Mouse (Mus musculus): ENCODE measurements around the gene Adam21. TPM values are rescaled to one million over a fixed set of nuclear protein-coding genes. Genes with fewer than 3 reads are reported as not detected.

The Adam21 gene
- polyA plus RNA-seq (2012; ENCODE audit: low replicate concordance) = not detected in 2 replicates

GRCm38 (mm10) chr12:81568374-81568773 lies at the start of gene Adam21:
Gene Adam21, minus strand, starts transcription at chr12:81568474.

GRCm38 (mm10) chr12:81594902-81595671 lies 26.8 kb upstream of the Adam21 start, which contains the start of gene Med6:
Gene Med6, minus strand, starts transcription at chr12:81595008.

GRCm38 (mm10) chr12:81532316-81533028 lies 35.8 kb downstream of the Adam21 start, which contains the start of the genes Gm20498 and Synj2bp:
Gene Gm20498, minus strand, starts transcription at chr12:81532905.
Gene Synj2bp, minus strand, starts transcription at chr12:81532911.

Other genes with a start within 250 kb of the Adam21 start
- gene Slc8a3, start 235.3 kb downstream of the Adam21 start, polyA plus RNA-seq (2012; ENCODE audit: low replicate concordance) = not detected in 2 replicates
- gene Gm4787, start 189.0 kb downstream of the Adam21 start, polyA plus RNA-seq (2012; ENCODE audit: low replicate concordance) = 0.09 TPM in 1 of 2 replicates, not detected in the other
- not detected in 2 replicates for gene Adam4, start 146.5 kb downstream of the Adam21 start, polyA plus RNA-seq (2012; ENCODE audit: low replicate concordance)
- gene Cox16, start 83.3 kb downstream of the Adam21 start, polyA plus RNA-seq (2012; ENCODE audit: low replicate concordance) = 1.6 and 59.3 TPM in 2 replicates
- 0.40 and 56.9 TPM in 2 replicates for gene Gm20498, start 35.6 kb downstream of the Adam21 start, polyA plus RNA-seq (2012; ENCODE audit: low replicate concordance)
- gene Synj2bp, start 35.6 kb downstream of the Adam21 start, polyA plus RNA-seq (2012; ENCODE audit: low replicate concordance) = 5.6 and 8.6 TPM in 2 replicates
- 0.47 and 2.7 TPM in 2 replicates for gene Med6, start 26.5 kb upstream of the Adam21 start, polyA plus RNA-seq (2012; ENCODE audit: low replicate concordance)
- gene Ttc9, start 62.8 kb upstream of the Adam21 start, polyA plus RNA-seq (2012; ENCODE audit: low replicate concordance) = not detected in 2 replicates
- 6.7 and 12.2 TPM in 2 replicates for gene Map3k9, start 212.7 kb upstream of the Adam21 start, polyA plus RNA-seq (2012; ENCODE audit: low replicate concordance)